Mouse (Mus musculus): ENCODE results near the gene Ndufb10. TPM values are rescaled to one million over a fixed set of nuclear protein-coding genes. Genes with fewer than 3 reads are reported as not detected.

The Ndufb10 gene
- polyA plus RNA-seq (2014; fragmentation: Nextera tagmentation; extraction: Ambion mirVana), result 296 and 349 TPM in 2 replicates

- Histone ChIP-seq H3K9me3 (ENCODE audit: control insufficient read depth, low read length) (no peaks in the 10 kb centered on the region), H3K4me3 (ENCODE audit: low read depth, low read length) (peak within 1 kb of the TSS; percentile 76), H3K9ac (replicated peaks; ENCODE audit: low read depth, low read length) (peak within 1 kb of the TSS; percentile 86), H3K27ac (ENCODE audit: low read depth, low read length) (peak within 1 kb of the TSS; percentile 81), H3K36me3 (ENCODE audit: control insufficient read depth, insufficient read depth, low read length) (peaks cover 14% of the 10 kb centered on the region), H3K4me2 (ENCODE audit: low read depth, low read length) (peak within 1 kb of the TSS; percentile 81), H3K4me1 (ENCODE audit: control insufficient read depth, insufficient read depth, low read length) (peaks cover 24% of the 10 kb centered on the region), H3K27me3 (ENCODE audit: control insufficient read depth, insufficient read depth, low read length) (no peaks in the 10 kb centered on the region)
- 0% methylated on average over 30 of the region's 30 CpGs for WGBS
- peak; percentile 62 for ATAC-seq (ENCODE audit: low read depth)
Observed at GRCm38 (mm10) chr17:24724184-24724583, at the start of gene Ndufb10. Gene Ndufb10, minus strand, starts transcription at chr17:24724478.

DNA sequence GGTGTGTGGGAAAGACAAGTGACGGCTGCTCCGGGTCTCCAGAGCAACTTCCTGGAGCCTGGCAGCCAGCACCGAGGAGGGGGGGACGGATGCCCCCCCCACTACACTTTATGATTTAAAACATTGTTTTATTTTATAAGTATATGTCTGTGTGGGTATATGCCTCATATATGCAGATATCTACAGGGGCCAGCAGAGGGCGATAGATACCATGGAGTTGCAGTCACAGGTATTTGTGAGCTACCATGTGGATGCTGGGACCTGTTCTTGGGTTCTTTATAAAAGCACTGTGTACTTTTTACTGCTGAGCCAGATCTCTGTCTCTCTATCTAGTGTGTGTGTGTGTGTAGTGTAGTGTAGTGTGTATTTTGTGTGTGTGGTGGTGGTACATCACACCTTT is 49.0 kb upstream of the Ndufb10 start:
- WGBS, result 70% methylated on average over 5 of the region's 5 CpGs
- Histone ChIP-seq H3K4me2 (ENCODE audit: low read depth, low read length) (no peak overlapping the region), H3K4me3 (ENCODE audit: low read depth, low read length) (no peak overlapping the region), H3K4me1 (ENCODE audit: control insufficient read depth, insufficient read depth, low read length) (no peaks in the 10 kb centered on the region), H3K36me3 (ENCODE audit: control insufficient read depth, insufficient read depth, low read length) (no peaks in the 10 kb centered on the region), H3K27ac (ENCODE audit: low read depth, low read length) (no peak overlapping the region), H3K27me3 (ENCODE audit: control insufficient read depth, insufficient read depth, low read length) (no peaks in the 10 kb centered on the region), H3K9ac (replicated peaks; ENCODE audit: low read depth, low read length) (no peak overlapping the region), H3K9me3 (ENCODE audit: control insufficient read depth, low read length) (no peaks in the 10 kb centered on the region)
- ATAC-seq (ENCODE audit: low read depth), result no peak

DNA sequence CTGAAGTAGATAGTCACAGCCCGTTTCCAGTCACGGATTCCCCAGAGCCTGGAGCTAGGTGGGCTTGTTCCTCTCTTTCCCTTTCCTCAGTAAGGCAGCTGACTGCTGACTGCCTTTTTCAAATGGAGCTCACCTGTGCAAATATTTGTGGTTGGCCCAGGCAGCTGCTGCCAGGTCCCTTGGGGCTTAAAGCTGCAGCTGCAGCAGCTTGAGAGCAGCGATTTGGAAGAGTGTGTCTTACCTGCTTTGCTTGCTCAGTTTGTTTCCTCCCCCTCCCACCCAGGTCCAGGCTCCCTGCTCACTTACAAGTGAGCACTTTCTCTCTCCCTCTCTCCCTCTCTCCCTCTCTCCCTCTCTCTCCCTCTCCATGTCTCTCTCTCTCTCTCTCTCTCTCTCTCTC is 44.9 kb upstream of the Ndufb10 start:
- H3K4me3 ChIP-seq (ENCODE audit: low read depth, low read length), result no peak overlapping the region
- WGBS, result 58% methylated on average over 3 of the region's 3 CpGs

GRCm38 (mm10) chr17:24766266-24766875 is 42.1 kb upstream of the Ndufb10 start:
- no peaks in the 10 kb centered on the region for H3K36me3 ChIP-seq (ENCODE audit: control insufficient read depth, insufficient read depth, low read length)
- H3K4me3 ChIP-seq (ENCODE audit: low read depth, low read length), result no peak overlapping the region
- no peaks in the 10 kb centered on the region for H3K27me3 ChIP-seq (ENCODE audit: control insufficient read depth, insufficient read depth, low read length)
- H3K4me2 ChIP-seq (ENCODE audit: low read depth, low read length), result no peak overlapping the region
- H3K9ac ChIP-seq (replicated peaks; ENCODE audit: low read depth, low read length), result no peak overlapping the region
- no peaks in the 10 kb centered on the region for H3K4me1 ChIP-seq (ENCODE audit: control insufficient read depth, insufficient read depth, low read length)
- H3K27ac ChIP-seq (ENCODE audit: low read depth, low read length), result no peak overlapping the region
- no peaks in the 10 kb centered on the region for H3K9me3 ChIP-seq (ENCODE audit: control insufficient read depth, low read length)
- 29% methylated on average over 12 of the region's 12 CpGs for WGBS
- no peak for ATAC-seq (ENCODE audit: low read depth)

More for the DNA sequence above, 44.9 kb upstream of the Ndufb10 start:
- Histone ChIP-seq H3K4me1 (ENCODE audit: control insufficient read depth, insufficient read depth, low read length) (no peaks in the 10 kb centered on the region), H3K4me2 (ENCODE audit: low read depth, low read length) (no peak overlapping the region), H3K9ac (replicated peaks; ENCODE audit: low read depth, low read length) (no peak overlapping the region), H3K27me3 (ENCODE audit: control insufficient read depth, insufficient read depth, low read length) (no peaks in the 10 kb centered on the region), H3K36me3 (ENCODE audit: control insufficient read depth, insufficient read depth, low read length) (no peaks in the 10 kb centered on the region), H3K27ac (ENCODE audit: low read depth, low read length) (no peak overlapping the region), H3K9me3 (ENCODE audit: control insufficient read depth, low read length) (no peaks in the 10 kb centered on the region)
- ATAC-seq (ENCODE audit: low read depth), result no peak

GRCm38 (mm10) chr17:24765016-24765905 is 41.0 kb upstream of the Ndufb10 start:
- no peak overlapping the region for H3K27ac ChIP-seq (ENCODE audit: low read depth, low read length)
- no peaks in the 10 kb centered on the region for H3K4me1 ChIP-seq (ENCODE audit: control insufficient read depth, insufficient read depth, low read length)
- H3K27me3 ChIP-seq (ENCODE audit: control insufficient read depth, insufficient read depth, low read length), result no peaks in the 10 kb centered on the region
- no peak for ATAC-seq (ENCODE audit: low read depth)
- H3K36me3 ChIP-seq (ENCODE audit: control insufficient read depth, insufficient read depth, low read length), result no peaks in the 10 kb centered on the region
- H3K9ac ChIP-seq (replicated peaks; ENCODE audit: low read depth, low read length), result no peak overlapping the region
- no peaks in the 10 kb centered on the region for H3K9me3 ChIP-seq (ENCODE audit: control insufficient read depth, low read length)
- H3K4me3 ChIP-seq (ENCODE audit: low read depth, low read length), result no peak overlapping the region
- WGBS, result 60% methylated on average over 22 of the region's 22 CpGs
- H3K4me2 ChIP-seq (ENCODE audit: low read depth, low read length), result no peak overlapping the region

- Histone ChIP-seq H3K9me3 (ENCODE audit: control insufficient read depth, low read length) (no peaks in the 10 kb centered on the region), H3K27me3 (ENCODE audit: control insufficient read depth, insufficient read depth, low read length) (no peaks in the 10 kb centered on the region), H3K9ac (replicated peaks; ENCODE audit: low read depth, low read length) (no peak overlapping the region), H3K36me3 (ENCODE audit: control insufficient read depth, insufficient read depth, low read length) (no peaks in the 10 kb centered on the region), H3K4me3 (ENCODE audit: low read depth, low read length) (no peak overlapping the region), H3K27ac (ENCODE audit: low read depth, low read length) (no peak overlapping the region), H3K4me2 (ENCODE audit: low read depth, low read length) (no peak overlapping the region), H3K4me1 (ENCODE audit: control insufficient read depth, insufficient read depth, low read length) (no peaks in the 10 kb centered on the region)
- ATAC-seq (ENCODE audit: low read depth), result no peak
- 52% methylated on average over 5 of the region's 5 CpGs for WGBS
Observed at GRCm38 (mm10) chr17:24761121-24761520, 36.8 kb upstream of the Ndufb10 start.

GRCm38 (mm10) chr17:24757394-24757793 is 33.1 kb upstream of the Ndufb10 start:
- Histone ChIP-seq H3K4me1 (ENCODE audit: control insufficient read depth, insufficient read depth, low read length) (0 out of 2 replicates have a peak, but pooled peaks cover 6% of the 10 kb centered on the region), H3K9me3 (ENCODE audit: control insufficient read depth, low read length) (no peaks in the 10 kb centered on the region), H3K27ac (ENCODE audit: low read depth, low read length) (no peak overlapping the region), H3K4me2 (ENCODE audit: low read depth, low read length) (no peak overlapping the region), H3K9ac (replicated peaks; ENCODE audit: low read depth, low read length) (no peak overlapping the region), H3K27me3 (ENCODE audit: control insufficient read depth, insufficient read depth, low read length) (peaks cover 27% of the 10 kb centered on the region), H3K36me3 (ENCODE audit: control insufficient read depth, insufficient read depth, low read length) (no peaks in the 10 kb centered on the region), H3K4me3 (ENCODE audit: low read depth, low read length) (no peak overlapping the region)
- 93% methylated on average over 1 of the region's 1 CpGs for WGBS
- ATAC-seq (ENCODE audit: low read depth), result no peak

DNA sequence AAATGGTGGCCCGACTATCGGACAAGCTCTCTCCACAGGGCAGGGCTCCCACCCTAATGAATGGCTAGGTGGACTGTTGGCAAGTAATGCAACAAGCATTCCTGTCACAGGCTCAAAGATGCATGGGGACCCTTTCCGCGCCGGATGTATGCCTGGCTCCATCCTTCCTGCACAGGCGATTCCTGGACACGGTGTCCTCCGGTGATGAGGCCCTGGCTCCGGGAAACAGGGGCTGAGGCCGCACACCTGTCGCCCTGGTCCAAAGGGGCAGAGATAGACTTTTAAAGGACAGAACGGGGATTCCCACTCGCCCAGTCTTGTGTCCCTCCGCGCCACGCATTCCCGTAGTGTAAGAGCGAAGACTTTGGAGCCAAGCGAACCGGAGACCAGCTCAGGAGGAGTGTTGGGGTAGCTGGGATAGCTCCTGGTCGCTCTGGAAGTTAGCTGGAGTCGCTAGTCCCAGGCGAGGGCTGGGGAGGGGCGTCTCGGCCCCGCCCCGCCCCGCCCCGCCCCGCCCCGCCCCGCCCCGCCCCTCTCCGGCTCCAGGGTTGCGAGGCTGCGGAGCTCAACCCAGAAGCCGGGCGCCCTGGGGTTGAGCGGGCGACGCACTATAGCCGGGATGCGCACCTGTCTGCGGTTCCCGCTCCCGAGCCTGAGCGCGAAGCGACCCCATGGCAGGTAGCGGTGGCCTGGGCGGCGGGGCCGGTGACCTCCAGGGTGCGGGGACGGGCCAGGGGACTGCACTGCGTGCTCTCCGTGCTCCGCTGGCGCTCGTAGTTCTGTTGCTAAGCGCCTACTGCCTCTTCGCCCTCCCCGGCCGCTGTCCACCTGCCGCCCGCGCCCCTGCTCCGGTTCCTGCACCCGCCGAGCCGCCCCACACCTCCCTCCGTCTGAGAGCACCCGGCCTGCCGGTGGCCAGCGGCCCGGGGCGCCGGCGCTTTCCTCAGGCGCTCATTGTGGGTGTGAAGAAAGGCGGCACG is 28.4 kb upstream of the Ndufb10 start, which contains the start of gene Hs3st6:
TSS of gene Hs3st6 (plus strand) at position 574 of the 980 bp plus-strand sequence.
- Histone ChIP-seq H3K4me1 (ENCODE audit: control insufficient read depth, insufficient read depth, low read length) (0 out of 2 replicates have a peak, but pooled peaks cover 6% of the 10 kb centered on the region), H3K27me3 (ENCODE audit: control insufficient read depth, insufficient read depth, low read length) (peaks cover 47% of the 10 kb centered on the region), H3K4me2 (ENCODE audit: low read depth, low read length) (peak within 1 kb of the TSS; percentile 69), H3K4me3 (ENCODE audit: low read depth, low read length) (peak within 1 kb of the TSS; percentile 38), H3K9ac (replicated peaks; ENCODE audit: low read depth, low read length) (peak within 1 kb of the TSS; percentile 47; the same call in 1 of the 2 replicates), H3K27ac (ENCODE audit: low read depth, low read length) (no peak within 1 kb of the TSS), H3K9me3 (ENCODE audit: control insufficient read depth, low read length) (no peaks in the 10 kb centered on the region), H3K36me3 (ENCODE audit: control insufficient read depth, insufficient read depth, low read length) (no peaks in the 10 kb centered on the region)
- WGBS, result under 1% methylated on average over 71 of the region's 82 CpGs
- ATAC-seq (ENCODE audit: low read depth), result peak; percentile 58; the same call in 1 of the 2 replicates
